Mouse (Mus musculus) hindbrain, embryonic 15.5 days (tissue): Measurements from ENCODE around the gene Ncoa1. TPM values are rescaled to one million over a fixed set of nuclear protein-coding genes. Genes with fewer than 3 reads are reported as not detected.
"Not testable (repeated sequence)": the region's sequence is repeated elsewhere in the genome, so short reads cannot be mapped to it uniquely, and the experiment has no call there.

Source experiments
- ATAC-seq: fragments of 200-750 bp; cut with Nextera tagmentation; 2 replicates; pipeline ENCODE4 v1.8.0; 2017; ENCODE audit warnings: low read depth, moderate number of reproducible peaks, moderate TSS enrichment; ENCODE audit not compliant: low FRiP score
- H3K27ac ChIP-seq: fragments of 300-500 bp; sonication (generic); replicated peaks from 2 replicates; pipeline ENCODE4 v1.5.1; 2015; ENCODE audit warnings: mild to moderate bottlenecking, inconsistent platforms
- H3K27me3 ChIP-seq: fragments of 300-500 bp; sonication (generic); 2 replicates; pipeline ENCODE4 v1.6.1; 2015; ENCODE audit warnings: control low read depth, inconsistent platforms
- H3K36me3 ChIP-seq: fragments of 300-500 bp; sonication (generic); 2 replicates; pipeline ENCODE4 v1.6.1; 2015; ENCODE audit warnings: control low read depth, inconsistent platforms
- H3K4me1 ChIP-seq: fragments of 300-500 bp; sonication (generic); replicated peaks from 2 replicates; pipeline ENCODE4 v1.6.1; 2015; ENCODE audit warnings: control low read depth, inconsistent platforms
- H3K4me2 ChIP-seq: fragments of 300-500 bp; sonication (generic); 2 replicates; pipeline ENCODE4 v1.6.1; 2015; ENCODE audit warnings: moderate library complexity, mild to moderate bottlenecking, inconsistent platforms
- H3K4me3 ChIP-seq: fragments of 300-500 bp; sonication (generic); 2 replicates; pipeline ENCODE4 v1.5.1; 2015; ENCODE audit warnings: mild to moderate bottlenecking, inconsistent platforms
- H3K9ac ChIP-seq: fragments of 300-500 bp; sonication (generic); 2 replicates; pipeline ENCODE4 v1.6.1; 2015; ENCODE audit warnings: inconsistent platforms
- H3K9me3 ChIP-seq: fragments of 300-500 bp; sonication (generic); 2 replicates; pipeline ENCODE4 v1.6.1; 2016; ENCODE audit warnings: control low read depth, inconsistent platforms
- WGBS: fragments of 180-500 bp; shearing (Covaris S2); methylation state at CpG from one replicate; pipeline ENCODE4 v1.1.7; 2015; 5-methylcytosine and 5-hydroxymethylcytosine counted together
- polyA plus RNA-seq: library from polyadenylated mRNA; unstranded; fragments of >200 nt; fragmentation: Nextera tagmentation; extraction: Ambion mirVana; gene quantifications from 2 replicates; pipeline ENCODE4 v1.2.1, GENCODE M21; 2015

Ncoa1 gene
- polyA plus RNA-seq, 1 experiment from 2014 or later = 16.8 TPM

DNA sequence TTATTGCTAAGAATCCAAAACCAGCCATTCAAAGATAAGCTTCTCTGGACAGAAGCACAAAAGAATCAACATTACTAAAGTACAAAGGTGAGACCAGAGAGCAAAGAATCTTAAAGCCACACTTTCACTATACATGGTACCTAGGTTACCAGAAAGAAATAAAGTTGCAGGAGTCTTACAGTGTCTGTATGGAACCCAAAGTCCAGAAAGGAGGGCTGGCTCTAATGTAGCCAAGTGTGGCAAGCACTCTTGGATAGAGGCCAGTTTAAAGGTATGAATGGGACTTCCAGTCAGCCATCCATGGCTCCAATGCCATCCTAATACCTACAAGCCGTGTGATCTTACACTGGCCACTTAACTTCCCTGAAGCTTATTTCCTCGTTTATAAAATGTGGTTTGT lies 7.9 kb downstream of the Ncoa1 start:
- WGBS = 74% methylated on average over 2 of the region's 2 CpGs
- Histone ChIP-seq H3K36me3 (no peaks in the 10 kb centered on the region), H3K9me3 (no peaks in the 10 kb centered on the region), H3K4me3 (no peak overlapping the region), H3K9ac (no peak overlapping the region), H3K4me1 (peaks cover 9% of the 10 kb centered on the region), H3K27ac (no peak overlapping the region), H3K4me2 (no peak overlapping the region), H3K27me3 (no peaks in the 10 kb centered on the region)
- no peak for ATAC-seq

DNA sequence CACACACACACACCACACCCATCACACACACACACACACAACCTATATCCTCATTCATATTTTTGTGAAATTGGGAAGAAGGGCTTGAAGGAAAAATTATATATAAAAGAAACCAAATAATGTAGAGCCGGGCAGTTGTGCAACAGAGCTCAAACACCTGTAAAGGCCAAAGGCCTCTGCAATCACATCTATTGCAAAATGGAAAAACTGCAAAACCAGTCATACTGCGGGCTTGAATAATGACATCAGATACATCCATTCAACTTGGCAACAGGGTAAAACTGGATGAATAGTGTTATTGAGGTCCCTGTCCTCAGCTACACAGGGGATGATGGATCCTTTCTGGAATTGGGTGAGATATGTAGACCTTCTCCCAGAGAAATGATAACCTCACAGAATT lies 13.3 kb downstream of the Ncoa1 start:
- H3K4me1 ChIP-seq = no peaks in the 10 kb centered on the region
- H3K9ac ChIP-seq = no peak overlapping the region
- WGBS = 90% methylated on average over 2 of the region's 2 CpGs
- no peak overlapping the region for H3K4me3 ChIP-seq
- no peak overlapping the region for H3K27ac ChIP-seq
- H3K9me3 ChIP-seq = no peaks in the 10 kb centered on the region
- ATAC-seq = no peak
- H3K4me2 ChIP-seq = no peak overlapping the region
- no peaks in the 10 kb centered on the region for H3K36me3 ChIP-seq
- no peaks in the 10 kb centered on the region for H3K27me3 ChIP-seq

DNA sequence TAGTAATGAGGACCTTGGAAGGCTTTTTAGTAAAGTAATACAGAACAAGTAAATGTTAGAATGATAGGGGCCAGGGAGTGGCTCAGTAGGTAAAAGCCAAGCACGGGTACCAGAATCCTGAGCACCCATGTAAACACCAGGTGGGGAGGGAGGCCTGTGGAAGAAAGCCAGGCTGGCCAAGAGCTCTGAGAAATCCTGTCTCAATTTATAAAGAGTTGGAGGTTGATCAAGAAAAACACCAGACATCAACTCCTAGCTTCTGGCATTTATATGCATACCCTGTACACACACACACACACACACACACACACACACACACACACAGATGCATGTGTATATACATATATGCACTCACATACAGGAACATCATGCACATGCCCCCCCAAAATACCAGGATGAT lies 14.6 kb downstream of the Ncoa1 start:
- no peak overlapping the region for H3K4me3 ChIP-seq
- no peaks in the 10 kb centered on the region for H3K4me1 ChIP-seq
- no peak overlapping the region for H3K9ac ChIP-seq
- 74% methylated on average over 1 of the region's 1 CpGs for WGBS
- no peaks in the 10 kb centered on the region for H3K36me3 ChIP-seq
- H3K27me3 ChIP-seq = no peaks in the 10 kb centered on the region
- ATAC-seq = no peak
- H3K4me2 ChIP-seq = no peak overlapping the region
- H3K27ac ChIP-seq = no peak overlapping the region
- no peaks in the 10 kb centered on the region for H3K9me3 ChIP-seq

DNA sequence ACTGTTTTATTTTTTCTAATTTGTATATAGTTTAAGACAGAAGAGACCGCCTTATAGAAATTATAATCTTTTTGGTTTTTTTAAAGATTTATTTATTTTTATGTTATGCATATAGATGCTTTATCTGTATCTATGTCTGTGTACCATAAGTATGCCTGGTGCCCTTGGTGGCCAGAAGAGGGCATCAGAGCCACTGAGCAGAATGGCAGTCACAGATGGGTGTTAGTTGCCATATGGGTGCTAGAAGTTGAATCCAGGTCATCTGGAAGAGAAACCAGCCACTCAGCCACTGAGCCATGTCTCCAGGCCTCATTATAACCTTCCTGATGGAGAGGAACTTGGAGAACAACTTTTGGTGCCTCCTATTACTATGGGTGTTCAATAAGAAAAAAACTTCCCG lies 16.0 kb downstream of the Ncoa1 start:
- no peak for ATAC-seq
- Histone ChIP-seq H3K36me3 (no peaks in the 10 kb centered on the region), H3K9me3 (no peaks in the 10 kb centered on the region), H3K9ac (no peak overlapping the region), H3K27me3 (no peaks in the 10 kb centered on the region), H3K27ac (no peak overlapping the region), H3K4me1 (no peaks in the 10 kb centered on the region), H3K4me3 (no peak overlapping the region), H3K4me2 (no peak overlapping the region)
- 94% methylated on average over 2 of the region's 2 CpGs for WGBS

DNA sequence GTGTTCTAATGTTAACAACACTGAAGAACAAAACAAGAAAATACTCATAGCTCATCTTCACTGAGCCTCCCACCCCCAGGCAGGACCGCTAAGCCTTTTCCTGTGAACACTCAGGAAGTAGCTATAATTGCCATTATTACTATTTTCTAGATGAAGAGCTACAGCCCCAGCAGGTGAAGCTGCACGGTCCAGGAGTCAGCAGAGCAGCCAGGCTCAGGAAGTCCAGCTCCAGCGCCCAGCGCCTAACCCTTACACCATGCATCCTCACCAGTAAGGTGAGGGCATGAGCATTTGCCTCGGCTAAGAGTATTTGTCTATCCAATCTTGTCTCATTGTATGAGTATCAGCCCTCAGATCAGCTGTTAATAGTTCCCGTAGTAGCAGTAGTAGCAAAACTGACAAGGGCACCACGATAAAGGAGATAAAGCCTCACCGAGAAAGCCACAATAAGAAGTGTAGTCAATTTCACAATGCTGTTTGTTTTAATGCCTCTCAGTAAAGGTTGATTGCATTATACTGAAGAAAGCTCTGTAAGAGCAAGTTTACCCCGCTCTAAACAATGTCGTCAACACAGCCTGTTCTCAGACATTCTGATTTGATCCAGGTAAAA lies 21.9 kb downstream of the Ncoa1 start:
- H3K4me2 ChIP-seq = no peak overlapping the region
- H3K36me3 ChIP-seq = no peaks in the 10 kb centered on the region
- no peak overlapping the region for H3K9ac ChIP-seq
- no peaks in the 10 kb centered on the region for H3K27me3 ChIP-seq
- no peak for ATAC-seq
- no peak overlapping the region for H3K4me3 ChIP-seq
- H3K4me1 ChIP-seq = no peaks in the 10 kb centered on the region; the same call in 1 of the 2 replicates
- no peaks in the 10 kb centered on the region for H3K9me3 ChIP-seq
- WGBS = 80% methylated on average over 10 of the region's 10 CpGs
- no peak overlapping the region for H3K27ac ChIP-seq

DNA sequence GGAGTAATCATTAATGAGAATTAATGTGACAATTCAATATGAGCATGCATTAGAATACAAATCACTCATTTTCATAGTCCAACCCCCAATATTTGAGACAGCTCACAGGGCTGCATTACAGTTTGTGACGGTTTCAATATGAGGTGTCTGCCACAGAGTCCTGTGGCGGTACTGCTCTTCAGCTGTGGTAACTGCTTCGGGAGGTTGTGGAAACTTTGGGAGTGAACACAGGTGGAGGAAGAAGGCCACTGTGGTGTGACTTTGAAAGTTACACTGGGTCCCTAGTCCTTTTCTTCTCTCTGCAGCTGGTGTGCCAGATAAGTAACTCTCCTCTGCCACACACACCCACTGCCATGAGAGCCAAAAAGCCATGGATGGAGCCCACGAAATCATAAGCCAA lies 22.7 kb downstream of the Ncoa1 start:
- WGBS = 84% methylated on average over 4 of the region's 4 CpGs
- H3K9me3 ChIP-seq = no peaks in the 10 kb centered on the region

DNA sequence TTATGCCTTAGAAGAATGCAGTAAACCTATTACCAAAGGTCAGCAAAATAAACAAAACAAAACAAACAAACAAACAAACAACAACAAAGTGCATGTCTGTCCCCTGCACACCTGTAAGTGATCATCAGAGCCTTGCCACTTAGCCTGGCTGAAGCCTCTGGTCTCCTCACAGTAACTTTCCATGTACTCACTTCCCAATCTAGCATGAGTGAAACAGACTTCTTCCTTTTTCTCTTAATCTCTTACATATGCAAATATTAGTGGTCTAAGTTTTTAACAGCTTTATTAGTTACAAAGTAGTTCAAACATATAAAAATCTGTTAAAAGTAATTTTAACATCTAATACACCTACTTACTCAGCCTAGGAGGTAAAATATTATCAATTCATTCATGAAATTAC lies 24.7 kb downstream of the Ncoa1 start:
- Histone ChIP-seq H3K4me2 (no peak overlapping the region), H3K9me3 (no peaks in the 10 kb centered on the region), H3K4me3 (no peak overlapping the region), H3K36me3 (no peaks in the 10 kb centered on the region), H3K9ac (no peak overlapping the region), H3K4me1 (no peaks in the 10 kb centered on the region; the same call in 1 of the 2 replicates), H3K27ac (no peak overlapping the region), H3K27me3 (no peaks in the 10 kb centered on the region)
- no peak for ATAC-seq

More for the DNA sequence above, 22.7 kb downstream of the Ncoa1 start:
- Histone ChIP-seq H3K27me3 (no peaks in the 10 kb centered on the region), H3K4me1 (no peaks in the 10 kb centered on the region; the same call in 1 of the 2 replicates), H3K9ac (no peak overlapping the region), H3K27ac (no peak overlapping the region), H3K4me3 (no peak overlapping the region), H3K4me2 (no peak overlapping the region), H3K36me3 (no peaks in the 10 kb centered on the region)
- no peak for ATAC-seq

DNA sequence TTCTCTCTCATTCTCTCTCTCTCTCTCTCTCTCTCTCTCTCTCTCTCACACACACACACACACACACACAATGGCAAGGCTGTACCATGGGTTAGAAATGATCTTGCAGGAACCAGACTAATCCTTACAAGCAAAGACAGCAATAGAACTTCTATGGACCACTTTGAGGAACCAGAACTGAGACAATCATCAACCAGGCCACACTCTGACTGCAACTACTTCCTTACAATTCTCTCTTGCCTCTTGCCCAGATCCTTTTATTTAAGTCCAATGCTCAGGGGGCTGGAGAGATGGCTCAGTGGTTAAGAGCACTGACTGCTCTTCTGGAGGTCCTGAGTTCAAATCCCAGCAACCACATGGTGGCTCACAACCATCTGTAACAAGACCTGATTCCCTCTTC lies 26.5 kb downstream of the Ncoa1 start:
- H3K27ac ChIP-seq, H3K9ac ChIP-seq, H3K27me3 ChIP-seq, H3K4me3 ChIP-seq, ATAC-seq, H3K9me3 ChIP-seq, H3K36me3 ChIP-seq, H3K4me1 ChIP-seq, H3K4me2 ChIP-seq: not testable (repeated sequence)

DNA sequence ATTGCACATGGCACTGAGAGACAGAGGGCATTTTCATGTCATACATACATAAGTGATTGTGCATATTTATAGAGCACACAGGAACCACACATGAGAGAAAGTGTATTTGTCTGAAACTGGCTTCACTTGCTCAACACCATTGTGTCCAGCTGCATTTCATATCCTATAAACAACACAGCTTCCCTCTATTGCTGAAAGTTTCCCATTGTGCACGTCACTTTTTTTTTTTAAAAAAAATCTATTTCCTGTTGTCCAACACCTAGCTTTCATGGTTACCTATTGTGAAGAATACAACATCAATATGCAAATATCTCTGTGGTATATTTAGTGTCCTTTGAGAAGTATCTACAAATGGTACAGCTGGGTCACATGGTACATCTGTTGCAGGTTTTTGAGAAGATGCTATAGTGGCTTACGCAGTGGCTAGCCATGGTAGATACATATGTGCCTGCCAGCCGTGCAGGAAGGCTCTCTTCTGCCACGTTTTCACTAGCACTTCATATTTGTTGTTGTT lies 28.8 kb downstream of the Ncoa1 start:
- H3K4me3 ChIP-seq = no peak overlapping the region
- WGBS = 88% methylated on average over 4 of the region's 4 CpGs
- H3K36me3 ChIP-seq = no peaks in the 10 kb centered on the region
- no peak overlapping the region for H3K9ac ChIP-seq
- H3K9me3 ChIP-seq = no peaks in the 10 kb centered on the region
- no peaks in the 10 kb centered on the region; the same call in 1 of the 2 replicates for H3K4me1 ChIP-seq
- H3K4me2 ChIP-seq = no peak overlapping the region
- no peak overlapping the region for H3K27ac ChIP-seq
- ATAC-seq = no peak
- H3K27me3 ChIP-seq = no peaks in the 10 kb centered on the region

DNA sequence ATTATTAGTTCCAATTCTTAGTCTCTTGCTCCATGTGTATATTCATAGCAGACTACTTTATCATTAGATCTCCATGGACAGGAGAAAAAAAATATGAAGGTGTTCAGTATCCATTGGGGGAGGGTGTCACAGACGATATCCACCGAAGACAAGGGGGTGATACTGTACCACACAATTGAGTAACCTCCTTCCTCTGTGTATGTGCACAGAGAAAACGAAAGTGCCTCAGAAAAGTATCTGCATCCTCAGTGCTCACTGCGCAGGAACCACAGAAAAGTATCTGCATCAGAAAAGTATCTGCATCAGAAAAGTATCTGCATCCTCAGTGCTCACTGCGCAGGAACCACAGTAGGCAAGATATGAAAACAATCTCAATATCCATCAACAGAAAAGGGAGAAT lies 32.0 kb downstream of the Ncoa1 start:
- Histone ChIP-seq H3K36me3 (no peaks in the 10 kb centered on the region), H3K9ac (no peak overlapping the region), H3K4me1 (no peaks in the 10 kb centered on the region), H3K4me3 (no peak overlapping the region), H3K27me3 (no peaks in the 10 kb centered on the region), H3K27ac (no peak overlapping the region), H3K4me2 (no peak overlapping the region), H3K9me3 (no peaks in the 10 kb centered on the region)
- ATAC-seq = no peak
- 91% methylated on average over 5 of the region's 5 CpGs for WGBS

DNA sequence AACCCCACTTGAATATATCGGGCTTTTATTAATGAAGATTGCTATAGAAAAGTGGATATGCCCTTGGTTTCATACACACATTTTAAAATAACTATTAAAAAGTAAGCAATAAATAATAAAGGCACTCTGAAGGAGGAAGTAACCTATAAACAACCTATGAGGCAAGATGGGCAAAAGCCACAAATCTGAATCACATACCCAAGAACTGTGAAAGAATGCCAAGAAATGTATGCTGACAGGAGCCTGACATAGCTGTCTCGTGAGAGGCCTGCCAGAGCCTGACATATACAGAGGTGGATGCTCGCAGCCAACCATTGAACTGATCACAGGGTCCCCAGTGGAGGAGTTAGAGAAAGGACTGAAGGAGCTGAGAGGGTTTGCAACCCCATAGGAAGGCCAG lies 35.5 kb downstream of the Ncoa1 start:
- H3K27me3 ChIP-seq = no peaks in the 10 kb centered on the region
- H3K4me3 ChIP-seq = no peak overlapping the region
- ATAC-seq = no peak; the same call in 1 of the 2 replicates
- H3K9me3 ChIP-seq = no peaks in the 10 kb centered on the region
- no peaks in the 10 kb centered on the region for H3K4me1 ChIP-seq
- H3K36me3 ChIP-seq = no peaks in the 10 kb centered on the region
- no peak overlapping the region for H3K9ac ChIP-seq
- H3K4me2 ChIP-seq = no peak overlapping the region
- 80% methylated on average over 3 of the region's 3 CpGs for WGBS
- H3K27ac ChIP-seq = no peak overlapping the region

DNA sequence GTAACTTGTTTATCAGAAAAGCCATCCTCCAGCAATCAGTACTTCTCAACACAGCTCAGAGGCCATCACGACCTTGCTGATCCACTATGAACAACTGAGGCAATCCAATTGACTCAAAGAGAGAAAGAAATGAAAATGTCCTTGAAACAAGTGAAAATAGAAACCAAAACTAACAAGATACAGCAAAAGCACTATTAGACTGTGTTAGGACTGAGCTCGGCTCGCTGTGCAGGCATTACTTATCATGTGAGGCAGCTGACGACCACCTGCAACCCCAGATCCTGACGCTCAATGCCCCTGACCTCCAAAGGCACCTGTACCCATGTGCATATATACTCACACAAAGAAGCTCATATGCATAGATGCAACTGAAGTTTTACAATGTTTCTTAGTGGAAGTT lies 40.8 kb downstream of the Ncoa1 start:
- Histone ChIP-seq H3K36me3 (no peaks in the 10 kb centered on the region), H3K4me2 (no peak overlapping the region), H3K27me3 (no peaks in the 10 kb centered on the region), H3K27ac (no peak overlapping the region), H3K4me3 (no peak overlapping the region), H3K4me1 (no peaks in the 10 kb centered on the region), H3K9me3 (no peaks in the 10 kb centered on the region), H3K9ac (no peak overlapping the region)
- 88% methylated on average over 5 of the region's 5 CpGs for WGBS
- ATAC-seq = no peak

DNA sequence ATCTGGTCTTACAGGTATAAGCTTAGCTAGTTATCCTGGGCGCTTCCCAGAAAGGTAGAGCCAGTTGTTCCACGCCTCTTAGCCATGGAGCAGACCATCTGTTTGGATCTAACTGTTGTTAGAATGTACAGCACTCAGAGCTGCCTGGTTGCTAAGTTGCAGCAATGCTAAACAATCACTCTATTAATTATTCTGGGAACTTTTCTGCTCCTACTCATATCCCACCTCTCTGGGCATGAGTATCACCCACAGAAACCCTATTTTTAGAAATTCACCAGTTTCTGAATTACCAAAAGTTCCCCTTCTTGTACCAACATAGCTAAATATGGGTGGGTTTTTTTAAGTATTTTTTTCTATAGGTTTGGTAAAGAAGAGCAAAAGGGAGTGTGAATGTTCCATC lies 43.4 kb downstream of the Ncoa1 start:
- Histone ChIP-seq H3K27ac (no peak overlapping the region), H3K9me3 (no peaks in the 10 kb centered on the region), H3K4me2 (no peak overlapping the region), H3K36me3 (no peaks in the 10 kb centered on the region), H3K9ac (no peak overlapping the region), H3K4me3 (no peak overlapping the region), H3K27me3 (no peaks in the 10 kb centered on the region), H3K4me1 (no peaks in the 10 kb centered on the region)
- ATAC-seq = no peak
- 76% methylated on average over 2 of the region's 2 CpGs for WGBS
